Mouse (Mus musculus): ENCODE results near the gene Dct. TPM values are rescaled to one million over a fixed set of nuclear protein-coding genes. Genes with fewer than 3 reads are reported as not detected.

Gene Dct
- total RNA-seq (2021) = under 1 TPM; 0.27 to 0.51 TPM
- long read RNA-seq, experiment 1 = 0 reads
- long read RNA-seq, experiment 2 = 0 reads

- no peak for TF ChIP-seq CTCF (conservative IDR thresholded peaks at IDR 0.05)
- H3K4me3 ChIP-seq = no peak within 1 kb of the TSS
- no peak for DNase-seq (ENCODE audit: low spot score in 2 of 2)
- H3K27ac ChIP-seq = no peak within 1 kb of the TSS
These were observed at the start of gene Dct for GRCm38 (mm10) chr14:118051975-118052630. Dct (minus strand) TSS chr14:118052244.

GRCm38 (mm10) chr14:118101227-118101990 is 49.4 kb upstream of the Dct start:
- no peak for TF ChIP-seq CTCF (conservative IDR thresholded peaks at IDR 0.05)
- Histone ChIP-seq H3K27ac (no peak overlapping the region), H3K4me3 (no peak overlapping the region)
- no peak for DNase-seq (ENCODE audit: low spot score in 2 of 2)

- no peak for DNase-seq (ENCODE audit: low spot score in 2 of 2)
- Histone ChIP-seq H3K27ac (no peak overlapping the region), H3K4me3 (no peak overlapping the region)
- no peak for TF ChIP-seq CTCF (conservative IDR thresholded peaks at IDR 0.05)
These were observed 46.2 kb upstream of the Dct start for GRCm38 (mm10) chr14:118098265-118098664.

- DNase-seq (ENCODE audit: low spot score in 2 of 2) = peak; percentile 12 to 17
- Histone ChIP-seq H3K27ac (peak overlapping the region; percentile 69), H3K4me3 (peak overlapping the region; percentile 89)
- no peak for TF ChIP-seq CTCF (conservative IDR thresholded peaks at IDR 0.05)
These were observed 37.9 kb upstream of the Dct start for GRCm38 (mm10) chr14:118089806-118090392.

GRCm38 (mm10) chr14:118089215-118089805 is 37.3 kb upstream of the Dct start:
- 0 out of 2 replicates have a peak, but pooled peaks have one; percentile 20 for TF ChIP-seq CTCF (conservative IDR thresholded peaks at IDR 0.05)
- Histone ChIP-seq H3K27ac (peak overlapping the region; percentile 69), H3K4me3 (peak overlapping the region; percentile 89)
- peak; percentile 84 to 89 for DNase-seq (ENCODE audit: low spot score in 2 of 2)

- TF ChIP-seq CTCF (conservative IDR thresholded peaks at IDR 0.05) = no peak
- H3K4me3 ChIP-seq = peak overlapping the region; percentile 89
- no peak for DNase-seq (ENCODE audit: low spot score in 2 of 2)
- peak overlapping the region; percentile 69; the same call in 1 of the 2 replicates for H3K27ac ChIP-seq
These were observed 36.6 kb upstream of the Dct start for GRCm38 (mm10) chr14:118088437-118089207.

GRCm38 (mm10) chr14:118086271-118087035 is 34.4 kb upstream of the Dct start:
- no peak for TF ChIP-seq CTCF (conservative IDR thresholded peaks at IDR 0.05)
- DNase-seq (ENCODE audit: low spot score in 2 of 2) = no peak
- no peak overlapping the region for H3K27ac ChIP-seq
- H3K4me3 ChIP-seq = no peak overlapping the region

- DNase-seq (ENCODE audit: low spot score in 2 of 2) = no peak
- no peak for TF ChIP-seq CTCF (conservative IDR thresholded peaks at IDR 0.05)
These were observed 31.8 kb upstream of the Dct start for GRCm38 (mm10) chr14:118083851-118084250.

GRCm38 (mm10) chr14:118080606-118081005 is 28.6 kb upstream of the Dct start:
- H3K4me3 ChIP-seq = no peak overlapping the region
- H3K27ac ChIP-seq = no peak overlapping the region
- no peak for TF ChIP-seq CTCF (conservative IDR thresholded peaks at IDR 0.05)
- DNase-seq (ENCODE audit: low spot score in 2 of 2) = no peak

More at GRCm38 (mm10) chr14:118083851-118084250, 31.8 kb upstream of the Dct start:
- Histone ChIP-seq H3K4me3 (no peak overlapping the region), H3K27ac (no peak overlapping the region)

- no peak for DNase-seq (ENCODE audit: low spot score in 2 of 2)
- TF ChIP-seq CTCF (conservative IDR thresholded peaks at IDR 0.05) = no peak
- Histone ChIP-seq H3K4me3 (no peak overlapping the region), H3K27ac (no peak overlapping the region)
These were observed 18.1 kb upstream of the Dct start for GRCm38 (mm10) chr14:118070100-118070499.

GRCm38 (mm10) chr14:118069439-118070079 is 17.5 kb upstream of the Dct start:
- DNase-seq (ENCODE audit: low spot score in 2 of 2) = no peak
- no peak for TF ChIP-seq CTCF (conservative IDR thresholded peaks at IDR 0.05)
- Histone ChIP-seq H3K27ac (no peak overlapping the region), H3K4me3 (no peak overlapping the region)
